Mouse (Mus musculus) forebrain, embryonic 15.5 days (tissue): ENCODE results near the gene Klhl20. TPM values are rescaled to one million over a fixed set of nuclear protein-coding genes. Genes with fewer than 3 reads are reported as not detected.

Source experiments
- ATAC-seq: fragments of 200-750 bp; cut with Nextera tagmentation; replicated peaks from 2 replicates; pipeline ENCODE4 v1.8.0; 2017; ENCODE audit warnings: mild to moderate bottlenecking, moderate TSS enrichment, moderate library complexity
- H3K27ac ChIP-seq: fragments of 300-500 bp; sonication (generic); replicated peaks from 2 replicates; pipeline ENCODE4 v1.5.1; 2015; ENCODE audit warnings: mild to moderate bottlenecking, inconsistent platforms
- H3K27me3 ChIP-seq: fragments of 300-500 bp; sonication (generic); 2 replicates; pipeline ENCODE4 v1.6.1; 2015; ENCODE audit warnings: inconsistent platforms
- H3K36me3 ChIP-seq: fragments of 300-500 bp; sonication (generic); 2 replicates; pipeline ENCODE4 v1.6.1; 2015; ENCODE audit warnings: mild to moderate bottlenecking, inconsistent platforms
- H3K4me1 ChIP-seq: fragments of 300-500 bp; sonication (generic); 2 replicates; pipeline ENCODE4 v1.6.1; 2015; ENCODE audit warnings: inconsistent platforms
- H3K4me2 ChIP-seq: fragments of 300-500 bp; sonication (generic); replicated peaks from 2 replicates; pipeline ENCODE4 v1.6.1; 2015; ENCODE audit warnings: mild to moderate bottlenecking, inconsistent platforms
- H3K4me3 ChIP-seq: fragments of 300-500 bp; sonication (generic); 2 replicates; pipeline ENCODE4 v1.5.1; 2015; ENCODE audit warnings: mild to moderate bottlenecking, inconsistent platforms
- H3K9ac ChIP-seq: fragments of 300-500 bp; sonication (generic); replicated peaks from 2 replicates; pipeline ENCODE4 v1.6.1; 2015; ENCODE audit warnings: mild to moderate bottlenecking, inconsistent platforms
- H3K9me3 ChIP-seq: fragments of 300-500 bp; sonication (generic); 2 replicates; pipeline ENCODE4 v1.6.1; 2016; ENCODE audit warnings: inconsistent platforms
- WGBS: fragments of 180-500 bp; shearing (Covaris S2); methylation state at CpG from one replicate; pipeline ENCODE4 v1.1.7; 2015; ENCODE audit warnings: mixed read lengths; 5-methylcytosine and 5-hydroxymethylcytosine counted together
- polyA plus RNA-seq: library from polyadenylated mRNA; unstranded; fragments of >200 nt; fragmentation: Nextera tagmentation; extraction: Ambion mirVana; gene quantifications from 2 replicates; pipeline ENCODE4 v1.2.1, GENCODE M21; 2015

Gene Klhl20
- polyA plus RNA-seq, 1 experiment from 2014 or later, result 18.9 TPM

DNA sequence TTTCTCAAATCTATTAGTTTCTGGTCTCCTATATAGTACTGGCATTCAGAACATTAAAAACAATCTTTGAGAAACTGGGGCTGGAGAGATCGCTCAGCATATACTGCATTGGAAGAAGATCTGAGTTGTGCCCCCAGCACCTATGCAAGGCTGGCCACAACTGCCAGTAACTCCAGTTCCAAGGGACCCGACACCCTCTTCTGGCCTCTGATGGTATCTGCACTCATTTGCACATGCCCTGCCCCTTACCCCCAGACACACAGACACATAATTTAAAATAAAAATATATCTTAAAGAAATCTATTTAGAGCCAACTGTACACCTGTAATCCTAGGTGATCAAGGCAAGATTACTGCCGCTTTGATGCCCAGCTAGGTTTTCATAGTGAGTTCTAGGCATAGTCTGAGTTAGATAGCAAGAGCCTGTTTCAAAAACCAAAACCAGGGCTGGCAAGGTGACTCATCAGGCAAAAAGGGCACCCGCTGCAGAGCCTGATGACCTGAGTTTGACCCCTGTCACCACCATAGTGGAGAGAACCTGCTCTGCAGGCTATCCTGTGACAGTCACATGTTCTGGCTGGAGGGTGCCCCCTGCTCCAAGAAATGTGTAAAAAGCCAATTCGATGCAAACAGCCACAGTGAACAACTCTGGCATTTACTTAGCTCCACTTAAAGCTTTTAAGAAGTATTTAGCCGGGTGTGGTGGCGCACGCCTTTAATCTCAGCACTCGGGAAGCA, 8.9 kb upstream of the Klhl20 start:
- Histone ChIP-seq H3K4me1 (peaks cover 14% of the 10 kb centered on the region; the same call in 1 of the 2 replicates), H3K27ac (no peak overlapping the region), H3K36me3 (no peaks in the 10 kb centered on the region), H3K4me3 (no peak overlapping the region), H3K9ac (no peak overlapping the region), H3K4me2 (no peak overlapping the region), H3K27me3 (no peaks in the 10 kb centered on the region), H3K9me3 (no peaks in the 10 kb centered on the region)
- 85% methylated on average over 9 of the region's 9 CpGs for WGBS
- no peak for ATAC-seq

DNA sequence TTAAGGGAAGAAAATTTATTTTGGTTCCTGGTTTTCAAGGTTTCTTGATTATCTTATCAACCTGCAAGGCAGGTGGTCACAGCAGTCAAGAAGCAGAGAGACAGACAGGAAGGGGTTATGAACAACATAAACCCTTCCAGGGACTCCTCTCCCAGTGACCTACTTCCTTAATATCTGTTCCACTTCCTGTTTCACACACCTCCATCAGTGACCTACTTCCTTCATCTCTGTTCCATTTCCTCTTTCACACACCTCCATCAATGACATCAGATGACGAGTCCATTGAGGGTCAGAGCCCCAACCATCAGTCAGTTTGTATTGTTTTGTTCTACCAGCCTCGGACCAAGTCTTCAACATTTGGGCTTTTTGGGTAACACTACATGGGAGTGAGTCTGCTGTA, 8.2 kb upstream of the Klhl20 start:
- Histone ChIP-seq H3K36me3 (no peaks in the 10 kb centered on the region), H3K4me2 (no peak overlapping the region), H3K4me1 (peaks cover 14% of the 10 kb centered on the region; the same call in 1 of the 2 replicates), H3K9ac (no peak overlapping the region), H3K4me3 (no peak overlapping the region), H3K9me3 (no peaks in the 10 kb centered on the region), H3K27me3 (no peaks in the 10 kb centered on the region), H3K27ac (no peak overlapping the region)
- ATAC-seq, result no peak
- WGBS, result 83% methylated on average over 2 of the region's 2 CpGs

DNA sequence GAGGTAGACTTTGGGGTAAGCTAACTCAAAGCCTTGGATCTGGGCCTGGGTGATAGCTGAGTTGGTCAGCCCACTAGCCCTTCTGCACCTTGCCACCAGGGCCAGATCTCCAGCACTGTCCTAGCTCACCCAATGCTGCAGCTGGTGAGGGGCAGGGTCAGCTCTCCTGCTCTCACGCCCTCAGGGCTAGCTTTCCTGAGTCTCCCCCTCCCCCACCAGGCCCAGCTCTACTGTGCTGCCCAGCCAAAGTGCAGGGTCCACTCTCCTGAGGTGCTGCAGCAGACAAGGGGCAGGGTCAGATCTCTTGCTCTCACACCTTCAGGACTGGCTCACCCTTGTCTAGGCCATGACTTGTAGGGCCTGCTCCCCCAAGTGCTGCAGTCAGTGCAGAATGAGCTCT, 4.8 kb downstream of the Klhl20 start:
- no peaks in the 10 kb centered on the region for H3K27me3 ChIP-seq
- H3K27ac ChIP-seq, result no peak overlapping the region
- no peak overlapping the region for H3K4me3 ChIP-seq
- no peaks in the 10 kb centered on the region for H3K36me3 ChIP-seq
- no peak for ATAC-seq
- H3K4me2 ChIP-seq, result no peak overlapping the region
- WGBS, result 82% methylated on average over 1 of the region's 1 CpGs
- H3K9me3 ChIP-seq, result no peaks in the 10 kb centered on the region
- peaks cover 18% of the 10 kb centered on the region for H3K4me1 ChIP-seq
- no peak overlapping the region for H3K9ac ChIP-seq

DNA sequence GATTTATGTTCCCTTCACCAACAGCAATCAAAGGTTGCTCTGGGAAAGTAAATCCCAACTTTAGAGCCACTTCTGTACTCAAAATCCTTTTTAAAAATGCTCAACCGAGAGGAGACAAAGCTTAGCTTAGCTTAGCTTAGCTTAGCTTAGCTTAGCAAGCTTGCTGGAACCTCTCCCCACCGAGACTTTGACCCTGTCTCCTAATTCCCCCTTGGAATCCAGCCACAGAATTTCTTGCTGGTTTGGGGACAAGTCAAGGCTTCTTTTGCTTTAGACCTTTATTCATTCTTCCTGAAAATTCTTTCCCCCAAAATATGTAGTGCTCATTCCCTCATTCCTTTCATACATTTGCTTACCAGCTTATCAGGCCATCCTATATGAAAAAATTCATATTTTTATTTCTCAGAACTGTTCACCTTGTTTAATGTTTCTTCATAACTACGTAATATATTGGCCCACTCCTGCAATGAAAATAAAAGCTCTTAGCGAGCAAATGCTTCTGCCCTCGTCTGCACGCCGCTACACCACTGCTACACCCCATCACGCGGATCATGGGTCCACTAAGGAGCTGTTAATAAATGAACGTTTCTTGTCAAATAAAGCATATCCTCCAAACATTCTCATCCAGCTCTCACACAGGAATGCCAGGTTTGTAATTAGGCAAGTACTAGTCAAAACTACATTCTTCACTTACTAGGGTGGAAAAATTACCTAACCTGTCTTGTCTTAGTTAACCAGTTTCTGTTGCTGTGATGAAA, 8.5 kb downstream of the Klhl20 start:
- no peaks in the 10 kb centered on the region for H3K36me3 ChIP-seq
- H3K9ac ChIP-seq, result no peak overlapping the region
- H3K27ac ChIP-seq, result no peak overlapping the region
- no peak for ATAC-seq
- 91% methylated on average over 10 of the region's 10 CpGs for WGBS
- no peaks in the 10 kb centered on the region for H3K9me3 ChIP-seq
- no peaks in the 10 kb centered on the region for H3K27me3 ChIP-seq
- no peak overlapping the region for H3K4me3 ChIP-seq
- H3K4me2 ChIP-seq, result no peak overlapping the region
- H3K4me1 ChIP-seq, result 0 out of 2 replicates have a peak, but pooled peaks cover 1% of the 10 kb centered on the region

DNA sequence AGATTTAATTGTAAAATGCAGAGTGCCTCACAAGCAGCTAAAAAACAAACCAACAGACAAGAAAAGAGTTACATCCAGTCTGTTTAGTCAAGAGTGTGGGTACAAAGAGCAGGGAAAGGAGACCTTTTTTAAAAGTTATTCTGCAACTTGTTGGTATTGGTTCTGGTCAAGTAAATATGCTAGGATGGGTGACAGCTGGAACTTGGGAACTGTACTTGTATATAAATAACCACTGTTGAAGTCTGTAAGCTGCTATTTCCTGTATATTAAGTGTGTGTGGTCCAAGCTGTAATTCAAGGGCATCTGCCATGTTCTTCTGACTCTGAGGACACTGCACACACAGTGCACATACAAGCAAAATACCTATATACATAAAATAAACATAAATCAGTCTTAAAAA, 16.7 kb downstream of the Klhl20 start:
- Histone ChIP-seq H3K9ac (no peak overlapping the region), H3K4me3 (no peak overlapping the region), H3K27me3 (no peaks in the 10 kb centered on the region), H3K9me3 (no peaks in the 10 kb centered on the region), H3K4me1 (no peaks in the 10 kb centered on the region), H3K4me2 (no peak overlapping the region), H3K27ac (no peak overlapping the region), H3K36me3 (no peaks in the 10 kb centered on the region; the same call in 1 of the 2 replicates)
- no peak for ATAC-seq

DNA sequence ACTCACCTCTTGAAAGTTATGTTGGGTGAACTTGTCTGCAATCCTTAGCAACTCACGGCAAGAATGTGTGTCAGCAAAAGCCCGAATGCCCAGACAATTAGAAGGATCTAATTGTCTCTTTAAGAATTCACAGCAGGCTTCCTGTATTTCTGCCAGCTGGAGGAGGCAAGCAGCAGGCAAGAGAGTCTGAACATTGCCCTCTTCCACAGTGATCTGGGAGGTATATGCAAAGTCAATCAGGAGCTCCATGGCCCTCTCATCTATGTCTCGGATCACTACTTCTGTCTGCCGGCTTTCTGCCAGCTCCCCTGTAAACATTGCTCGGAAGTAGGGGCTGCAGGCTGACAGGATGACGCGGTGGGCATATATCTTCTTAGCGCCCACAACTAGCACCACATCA, 22.1 kb downstream of the Klhl20 start:
- no peak for ATAC-seq
- 79% methylated on average over 8 of the region's 8 CpGs for WGBS

DNA sequence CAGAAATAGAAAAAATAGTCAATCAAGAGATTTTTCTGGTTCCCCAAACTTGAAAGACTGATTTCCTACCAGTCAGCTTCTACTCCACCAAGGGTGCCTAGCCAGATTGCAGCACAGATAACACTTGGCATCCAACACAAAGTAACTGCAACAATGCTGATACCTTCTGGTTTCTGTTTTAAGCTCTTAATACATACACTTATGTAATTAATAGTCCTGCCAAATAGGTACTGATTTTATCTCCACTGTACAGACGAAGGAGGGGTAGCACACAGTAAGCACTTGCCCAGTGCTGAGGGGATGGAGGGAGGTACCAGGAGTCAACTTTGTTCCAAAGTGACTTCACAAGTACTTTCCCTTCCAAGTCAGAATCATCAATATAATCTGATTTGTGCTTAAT, 27.5 kb downstream of the Klhl20 start:
- H3K4me2 ChIP-seq, result no peak overlapping the region
- H3K4me1 ChIP-seq, result no peaks in the 10 kb centered on the region
- no peak overlapping the region for H3K4me3 ChIP-seq
- no peak overlapping the region for H3K9ac ChIP-seq
- H3K9me3 ChIP-seq, result no peaks in the 10 kb centered on the region
- H3K27me3 ChIP-seq, result no peaks in the 10 kb centered on the region
- no peak overlapping the region for H3K27ac ChIP-seq
- 81% methylated on average over 1 of the region's 1 CpGs for WGBS
- ATAC-seq, result no peak
- peaks cover 38% of the 10 kb centered on the region for H3K36me3 ChIP-seq

More for the DNA sequence above, 22.1 kb downstream of the Klhl20 start:
- H3K27me3 ChIP-seq, result no peaks in the 10 kb centered on the region
- H3K27ac ChIP-seq, result no peak overlapping the region
- peaks cover 24% of the 10 kb centered on the region for H3K36me3 ChIP-seq
- H3K9me3 ChIP-seq, result no peaks in the 10 kb centered on the region
- H3K9ac ChIP-seq, result no peak overlapping the region
- no peak overlapping the region for H3K4me3 ChIP-seq
- no peak overlapping the region for H3K4me2 ChIP-seq
- H3K4me1 ChIP-seq, result no peaks in the 10 kb centered on the region

DNA sequence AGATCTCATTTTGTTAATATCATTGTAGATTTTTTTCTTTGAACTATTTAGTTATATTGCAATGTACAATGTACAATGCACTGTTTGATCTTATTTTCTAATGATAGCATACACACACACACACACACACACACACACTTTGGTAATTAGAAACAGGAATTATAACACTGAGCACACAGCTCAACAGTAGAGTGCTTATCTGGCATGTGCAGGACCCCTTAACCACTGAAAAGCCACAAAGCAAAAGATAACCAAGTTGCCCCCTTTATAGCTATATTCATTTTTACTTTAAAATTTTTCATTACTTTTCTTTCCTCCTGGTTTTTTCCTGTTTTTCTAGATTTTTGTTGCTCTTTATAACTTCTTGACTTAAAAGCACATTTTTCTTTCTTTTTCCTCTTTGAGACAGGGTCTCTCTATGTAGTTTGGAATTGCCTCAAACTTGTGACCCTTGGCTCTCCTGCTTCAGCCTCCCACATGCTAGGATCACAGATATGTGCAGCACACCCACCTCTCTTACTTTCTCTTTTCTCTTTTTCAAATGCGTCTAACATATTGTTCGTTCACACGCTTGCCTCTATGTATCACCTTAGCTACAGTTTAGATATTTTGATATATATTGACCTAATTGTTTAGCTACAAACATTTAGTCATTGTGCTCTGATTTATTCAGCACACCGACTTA, 31.4 kb downstream of the Klhl20 start:
- Histone ChIP-seq H3K4me2 (no peak overlapping the region), H3K4me3 (no peak overlapping the region), H3K36me3 (peaks cover 44% of the 10 kb centered on the region), H3K9ac (no peak overlapping the region), H3K27ac (no peak overlapping the region), H3K9me3 (no peaks in the 10 kb centered on the region), H3K4me1 (no peaks in the 10 kb centered on the region), H3K27me3 (no peaks in the 10 kb centered on the region)
- ATAC-seq, result no peak
- WGBS, result 95% methylated on average over 4 of the region's 4 CpGs

DNA sequence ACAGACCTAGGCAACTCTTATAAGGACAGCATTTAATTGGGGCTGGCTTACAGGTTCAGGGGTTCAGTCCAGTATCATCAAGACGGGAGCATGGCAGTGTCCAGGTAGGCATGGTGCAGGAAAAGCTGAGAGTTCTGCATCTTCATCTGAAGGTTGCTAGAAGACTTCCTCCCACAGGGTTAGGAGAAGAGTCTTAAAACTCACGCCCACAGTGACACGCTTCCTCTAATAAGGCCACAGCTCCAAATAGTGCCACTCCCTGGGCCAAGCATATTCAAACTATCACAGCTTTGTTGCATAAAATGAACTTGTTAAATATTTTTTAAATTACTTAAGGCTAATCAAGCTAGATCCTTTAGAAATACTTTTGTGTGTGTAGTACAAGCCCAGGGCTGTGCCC, 54.1 kb downstream of the Klhl20 start:
- peaks cover 8% of the 10 kb centered on the region for H3K36me3 ChIP-seq
- H3K9me3 ChIP-seq, result no peaks in the 10 kb centered on the region
- no peak for ATAC-seq
- no peaks in the 10 kb centered on the region for H3K27me3 ChIP-seq
- no peak overlapping the region for H3K4me2 ChIP-seq
- H3K4me3 ChIP-seq, result no peak overlapping the region
- no peak overlapping the region for H3K9ac ChIP-seq
- H3K27ac ChIP-seq, result no peak overlapping the region
- H3K4me1 ChIP-seq, result peaks cover 18% of the 10 kb centered on the region
- whole genome bisulfite sequencing, result 94% methylated on average over 3 of the region's 3 CpGs

DNA sequence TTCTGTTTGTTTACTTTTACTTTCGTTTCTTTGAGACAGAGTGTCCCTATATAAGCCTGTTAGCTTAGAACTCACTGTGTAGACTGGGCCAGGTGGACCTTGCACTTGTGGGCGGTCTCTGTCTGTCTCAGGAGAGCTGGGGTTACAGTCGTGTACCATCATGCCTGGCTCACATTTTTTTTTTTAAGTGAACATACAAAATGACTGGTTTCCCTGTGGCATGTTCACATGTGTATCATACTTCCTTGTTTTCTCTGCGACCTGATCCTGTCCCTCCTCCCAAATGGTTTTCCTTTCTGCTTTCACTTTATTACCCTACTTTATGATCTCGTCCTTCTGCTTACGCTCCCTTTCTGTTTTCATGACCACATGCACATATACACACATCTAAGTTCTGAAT, 55.1 kb downstream of the Klhl20 start:
- H3K9ac ChIP-seq, result no peak overlapping the region
- peaks cover 27% of the 10 kb centered on the region for H3K4me1 ChIP-seq
- H3K4me2 ChIP-seq, result no peak overlapping the region
- no peak for ATAC-seq
- H3K27ac ChIP-seq, result no peak overlapping the region
- no peaks in the 10 kb centered on the region for H3K9me3 ChIP-seq
- WGBS, result 88% methylated on average over 6 of the region's 6 CpGs
- H3K4me3 ChIP-seq, result no peak overlapping the region
- H3K27me3 ChIP-seq, result no peaks in the 10 kb centered on the region
- peaks cover 8% of the 10 kb centered on the region; the same call in 1 of the 2 replicates for H3K36me3 ChIP-seq

DNA sequence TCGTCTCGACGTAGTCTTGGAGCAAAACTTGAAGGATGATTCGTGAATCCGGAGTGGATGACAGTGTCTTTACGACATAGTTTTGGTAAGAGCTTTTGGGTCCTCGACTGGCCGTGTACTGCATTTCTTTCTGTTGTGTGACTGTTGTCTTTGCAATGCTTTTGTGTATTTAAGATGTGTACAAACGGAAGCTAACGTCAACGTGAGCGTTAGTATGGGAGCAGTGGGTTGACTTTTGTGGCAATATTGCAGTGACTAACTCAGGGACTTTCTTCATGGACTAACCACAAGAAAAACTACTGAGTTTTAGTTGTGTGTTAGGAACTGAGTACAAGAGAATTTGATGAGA, 60.1 kb downstream of the Klhl20 start:
- H3K4me1 ChIP-seq, result peaks cover 42% of the 10 kb centered on the region
- no peaks in the 10 kb centered on the region for H3K36me3 ChIP-seq
- H3K27ac ChIP-seq, result 0 out of 2 replicates have a peak overlapping the region, but pooled peaks have one; percentile 52
- no peaks in the 10 kb centered on the region for H3K9me3 ChIP-seq
- WGBS, result under 1% methylated on average over 12 of the region's 12 CpGs
- ATAC-seq, result no peak
- no peaks in the 10 kb centered on the region for H3K27me3 ChIP-seq
- peak overlapping the region; percentile 76 for H3K4me3 ChIP-seq
- peak overlapping the region; percentile 50 for H3K4me2 ChIP-seq
- peak overlapping the region; percentile 68 for H3K9ac ChIP-seq
